Mouse (Mus musculus): ENCODE measurements around the gene Dnajc15.

Dnajc15 gene

DNA sequence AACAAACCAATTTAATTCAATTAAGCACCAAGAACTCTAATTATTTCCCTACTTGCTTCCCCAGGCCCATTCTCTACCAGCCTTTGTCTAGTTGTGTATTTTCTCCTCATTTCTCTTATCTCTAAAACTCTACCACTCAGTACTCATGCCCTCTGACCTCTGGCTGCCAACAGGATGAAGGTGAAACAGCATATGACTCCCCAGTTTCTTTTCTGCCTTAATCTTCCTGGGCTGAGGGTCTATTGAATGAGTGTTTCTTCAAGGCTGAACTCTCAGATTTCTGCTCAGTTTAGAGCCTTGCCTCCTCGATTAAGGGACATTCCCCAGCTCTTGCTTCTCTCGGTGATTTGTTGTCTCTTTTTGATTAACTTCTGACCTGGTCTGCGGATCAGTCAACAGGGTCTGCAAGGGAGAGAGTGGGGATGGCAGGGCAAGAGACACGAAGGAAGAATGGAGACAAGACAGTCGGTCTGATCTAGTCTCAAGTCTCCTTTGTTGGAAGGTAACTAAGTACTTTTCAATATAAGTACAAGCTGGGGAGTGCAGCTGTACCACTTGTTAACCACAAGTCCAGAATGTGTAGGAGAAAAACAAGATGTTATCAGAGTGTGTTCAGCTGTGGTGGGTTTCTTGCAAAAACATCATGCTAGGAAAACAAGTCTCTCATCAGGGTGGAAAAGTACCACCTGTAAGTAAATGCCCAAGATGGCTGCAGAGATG is 13.9 kb downstream of the Dnajc15 start:
- DNase-seq (ENCODE audit: low spot score): no peak

DNA sequence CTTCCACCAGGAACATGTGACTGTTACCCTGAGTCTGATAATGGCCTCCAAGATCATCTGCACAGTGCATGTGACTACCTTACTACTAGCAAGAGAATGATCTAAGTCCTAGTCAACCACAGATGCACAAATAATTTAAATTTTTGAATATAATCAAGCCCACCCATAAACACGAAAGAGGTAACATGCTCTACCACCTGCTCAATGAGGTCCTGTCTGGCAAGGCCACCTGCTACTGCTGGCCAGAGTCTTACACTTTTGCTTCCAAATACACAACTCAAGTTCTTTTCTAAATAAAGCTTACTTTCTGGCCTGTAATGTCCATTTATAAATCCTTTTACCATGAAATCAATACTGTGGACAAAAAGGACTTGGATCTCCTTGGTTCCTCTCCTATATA is 15.0 kb downstream of the Dnajc15 start:
- no peak for DNase-seq (ENCODE audit: low spot score)

DNA sequence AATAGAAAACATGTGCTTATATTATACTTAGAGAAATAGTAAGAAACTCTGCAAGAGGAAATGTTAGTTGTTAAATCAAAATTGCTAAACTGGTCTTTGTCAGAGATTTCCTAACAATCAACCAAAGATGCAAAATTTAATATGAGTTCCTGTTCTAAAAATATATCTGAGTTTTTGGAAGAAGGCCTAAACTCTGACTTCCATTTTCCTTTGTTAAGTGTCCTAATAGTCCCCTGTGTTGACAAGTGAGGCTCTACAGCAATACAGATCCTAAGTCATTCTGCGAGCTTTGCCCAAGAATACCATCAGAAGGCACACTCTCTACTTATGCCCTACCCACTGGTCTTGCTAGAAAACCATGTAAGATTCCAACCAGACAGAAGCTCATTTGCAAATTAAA is 21.0 kb downstream of the Dnajc15 start:
- DNase-seq (ENCODE audit: low spot score): no peak

GRCm38 (mm10) chr14:77849852-77850251 is 25.1 kb downstream of the Dnajc15 start:
- DNase-seq (ENCODE audit: low spot score): no peak

DNA sequence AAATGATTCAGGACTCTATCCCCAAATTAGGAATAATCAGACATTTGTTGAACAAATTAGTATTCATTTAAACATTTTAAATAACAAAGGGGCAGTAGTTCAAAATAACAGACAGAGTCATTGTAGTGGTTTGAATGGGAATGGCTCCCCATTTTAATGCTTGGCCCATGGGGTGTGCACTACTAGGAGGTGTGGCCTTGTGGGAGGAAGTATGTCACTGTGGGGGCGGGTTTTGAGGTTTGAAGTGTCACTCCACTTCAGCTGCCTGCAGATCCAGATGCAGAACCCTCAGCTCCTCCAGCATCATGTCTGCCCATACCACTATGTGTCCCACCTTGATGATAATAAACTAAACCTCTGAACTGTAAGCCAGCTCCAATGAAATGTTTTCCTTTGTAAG is 26.6 kb downstream of the Dnajc15 start:
- no peak for DNase-seq (ENCODE audit: low spot score)

DNA sequence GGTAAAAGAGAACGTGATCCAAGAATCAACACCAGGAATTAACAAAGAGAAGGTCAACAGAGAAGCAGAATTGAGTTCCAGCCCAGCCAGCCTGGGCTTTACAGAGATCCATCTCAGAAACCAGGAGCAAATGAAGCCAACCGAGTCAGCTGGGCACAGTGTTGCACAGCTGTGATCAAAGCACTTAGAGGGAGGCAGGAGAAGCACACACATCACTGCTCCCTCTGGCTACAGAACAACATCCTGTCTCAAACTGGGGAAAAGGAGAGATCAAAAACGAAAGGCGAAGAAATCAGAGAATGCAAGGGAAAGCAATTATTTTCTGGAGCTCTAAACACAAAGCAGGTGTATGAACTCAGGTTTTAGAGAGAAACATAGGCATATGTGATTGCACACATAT is 28.7 kb downstream of the Dnajc15 start:
- DNase-seq (ENCODE audit: low spot score): no peak

- DNase-seq (ENCODE audit: low spot score): no peak
These were observed 29.4 kb downstream of the Dnajc15 start for GRCm38 (mm10) chr14:77845479-77845878.

GRCm38 (mm10) chr14:77840574-77840973 is 34.4 kb downstream of the Dnajc15 start:
- no peak for DNase-seq (ENCODE audit: low spot score)

DNA sequence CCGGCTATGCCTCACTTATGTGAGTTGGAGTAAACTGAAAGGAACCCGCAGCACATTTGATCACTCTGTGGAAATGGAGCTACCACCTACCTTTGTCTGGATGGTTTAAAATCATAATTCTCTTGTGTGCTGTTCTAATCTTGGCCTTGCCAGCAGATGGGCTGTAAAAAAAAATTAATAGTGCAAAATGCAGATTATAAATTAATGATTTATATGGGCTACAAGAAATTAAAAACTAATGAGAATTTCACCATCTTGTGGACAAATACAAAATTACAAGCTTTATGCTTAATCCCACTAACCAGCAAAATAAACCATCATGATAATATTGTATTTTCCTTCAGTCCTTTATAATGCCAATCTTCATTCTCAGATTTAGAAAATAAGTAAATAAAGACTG is 34.8 kb downstream of the Dnajc15 start:
- DNase-seq (ENCODE audit: low spot score): no peak

DNA sequence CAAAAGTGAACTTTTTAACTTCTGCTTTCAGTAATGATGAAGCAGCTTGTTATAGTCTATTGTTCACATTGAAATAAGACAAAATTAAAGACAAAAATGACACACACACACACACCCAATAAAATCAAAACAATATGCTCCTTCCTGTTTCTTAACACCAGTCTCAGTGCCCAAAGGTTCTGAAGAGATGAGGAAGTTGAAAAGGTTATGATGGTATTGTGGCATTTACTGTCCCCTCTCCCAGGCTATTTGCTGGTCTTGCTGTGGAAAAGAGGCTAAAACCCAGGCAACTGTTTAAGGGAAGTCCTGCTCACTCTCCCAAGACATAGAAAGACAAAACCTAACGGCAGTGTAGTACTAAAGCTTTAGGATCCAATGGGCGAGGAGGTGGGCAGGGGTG is 38.1 kb downstream of the Dnajc15 start:
- DNase-seq (ENCODE audit: low spot score): no peak

DNA sequence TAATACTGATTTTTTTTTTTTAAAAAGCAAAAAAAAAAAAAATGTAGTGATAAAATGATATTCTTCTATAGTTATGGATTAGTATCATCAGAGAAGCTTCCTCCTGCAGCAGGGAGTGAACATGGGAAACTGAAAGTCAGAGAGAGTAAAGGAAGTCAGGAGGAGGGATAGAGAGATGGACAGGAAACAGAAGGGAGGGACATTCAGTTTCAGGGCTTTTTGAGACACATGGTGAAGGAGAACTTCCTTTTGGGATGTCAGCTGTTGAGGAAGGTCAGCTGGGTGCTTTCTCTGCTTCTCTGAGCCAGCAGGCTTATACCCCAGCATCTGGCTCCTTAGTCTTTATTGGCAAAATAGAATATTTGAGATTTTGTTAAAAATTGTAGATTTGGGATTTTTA is 42.6 kb downstream of the Dnajc15 start:
- DNase-seq (ENCODE audit: low spot score): no peak

DNA sequence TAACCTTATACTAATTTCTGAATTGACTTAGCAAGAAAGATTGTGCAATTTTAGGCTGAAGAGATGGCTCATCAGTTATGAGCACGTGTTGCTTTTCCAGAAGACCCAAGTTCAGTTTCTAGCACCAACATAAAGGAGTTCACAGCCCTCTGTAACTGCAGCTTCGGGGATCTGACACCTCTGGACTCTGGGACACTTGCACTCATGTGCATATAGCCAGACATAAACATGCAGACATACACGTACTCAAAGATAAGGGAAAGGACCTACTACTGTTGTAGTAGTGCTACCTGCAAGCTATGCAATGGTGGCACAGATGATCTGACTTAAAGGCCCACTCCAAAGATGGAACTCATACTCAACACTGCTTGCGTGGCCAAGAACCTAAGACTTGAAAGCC is 43.0 kb downstream of the Dnajc15 start:
- no peak for DNase-seq (ENCODE audit: low spot score)

DNA sequence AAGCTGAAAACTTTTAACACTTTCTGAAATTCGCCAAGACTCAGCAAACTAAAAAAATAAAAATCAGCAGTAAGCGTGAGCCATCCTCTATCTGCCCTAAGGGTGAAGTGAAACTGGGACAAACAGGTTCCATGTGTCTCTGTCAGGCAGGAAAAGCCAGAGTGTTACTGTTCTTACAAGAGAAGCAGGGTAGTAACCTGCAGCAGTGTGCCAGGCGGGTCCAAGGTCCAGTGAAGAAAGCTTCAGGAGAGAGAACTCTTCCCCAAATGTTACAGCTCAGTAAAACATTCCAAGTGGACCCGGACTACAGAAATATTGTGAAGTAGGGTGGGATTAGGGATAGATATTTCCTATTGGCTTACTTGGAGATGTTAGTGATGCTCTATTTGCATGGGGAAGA is 45.3 kb downstream of the Dnajc15 start:
- no peak for DNase-seq (ENCODE audit: low spot score)

DNA sequence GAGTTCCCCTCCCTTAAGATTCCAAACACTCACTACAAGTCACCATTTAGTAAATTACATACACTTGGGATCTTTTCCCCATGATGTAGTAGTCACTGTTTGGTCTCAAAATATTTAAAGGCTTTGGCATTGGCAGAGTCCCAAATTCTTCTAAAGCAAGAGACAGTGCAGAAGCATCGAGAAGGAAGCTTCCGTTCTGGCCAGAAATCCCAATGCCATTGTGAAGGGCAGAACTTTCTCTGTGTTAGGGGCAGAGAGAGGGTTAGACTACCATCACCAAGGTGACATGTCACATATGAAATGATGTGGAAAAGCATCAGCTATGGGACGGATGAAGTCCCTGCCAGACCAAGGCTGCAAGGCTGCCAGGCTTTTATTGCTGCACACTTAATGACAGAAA is 49.0 kb downstream of the Dnajc15 start:
- DNase-seq (ENCODE audit: low spot score): no peak

GRCm38 (mm10) chr14:77825121-77825520 is 49.8 kb downstream of the Dnajc15 start:
- no peak for DNase-seq (ENCODE audit: low spot score)

GRCm38 (mm10) chr14:77819841-77820240 is 55.1 kb downstream of the Dnajc15 start:
- DNase-seq (ENCODE audit: low spot score): no peak

DNA sequence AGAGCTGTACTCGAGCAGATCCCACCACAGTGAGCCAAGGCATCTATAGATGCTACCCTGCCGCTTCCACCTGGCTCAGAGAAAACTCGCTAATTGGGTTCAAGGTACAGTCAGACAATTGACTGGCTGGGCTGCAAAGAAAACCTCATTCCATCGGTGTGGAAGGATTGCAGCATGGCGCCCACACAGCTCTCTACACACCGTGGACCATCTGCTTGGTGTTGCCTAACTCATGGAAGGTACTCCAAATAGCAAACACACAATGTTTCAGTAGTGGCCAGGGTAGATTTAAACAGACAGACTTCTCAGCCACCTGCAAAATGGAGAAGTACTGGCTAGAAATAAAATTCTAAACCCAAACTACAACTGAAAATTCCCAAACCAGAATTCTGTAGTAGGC is 57.4 kb downstream of the Dnajc15 start:
- DNase-seq (ENCODE audit: low spot score): no peak

GRCm38 (mm10) chr14:77814935-77815334 is 60.0 kb downstream of the Dnajc15 start:
- DNase-seq (ENCODE audit: low spot score): peak; percentile 49

- no peak for DNase-seq (ENCODE audit: low spot score)
These were observed 62.0 kb downstream of the Dnajc15 start for GRCm38 (mm10) chr14:77812890-77813289.

GRCm38 (mm10) chr14:77811466-77811865 is 63.5 kb downstream of the Dnajc15 start:
- DNase-seq (ENCODE audit: low spot score): no peak

GRCm38 (mm10) chr14:77807836-77808235 is 67.1 kb downstream of the Dnajc15 start:
- DNase-seq (ENCODE audit: low spot score): no peak

DNA sequence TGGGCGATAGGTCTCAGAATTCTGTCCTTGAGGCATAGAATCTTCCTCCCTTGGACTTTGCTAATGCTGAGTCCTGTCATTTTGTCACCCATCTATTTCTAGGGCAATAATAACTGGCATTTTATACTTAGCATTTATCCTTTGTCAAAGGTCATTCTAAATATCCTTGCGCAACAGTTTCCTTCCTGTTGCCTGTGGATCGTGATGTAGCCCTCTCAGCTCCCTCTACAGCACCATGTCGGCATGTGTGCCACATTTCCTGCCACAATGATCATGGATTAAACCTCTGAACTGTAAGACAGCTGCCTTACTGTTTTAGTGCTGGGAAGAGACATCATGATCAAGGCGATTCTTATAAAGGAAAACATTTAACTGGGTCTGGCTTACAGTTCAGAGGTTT is 68.6 kb downstream of the Dnajc15 start:
- DNase-seq (ENCODE audit: low spot score): no peak

DNA sequence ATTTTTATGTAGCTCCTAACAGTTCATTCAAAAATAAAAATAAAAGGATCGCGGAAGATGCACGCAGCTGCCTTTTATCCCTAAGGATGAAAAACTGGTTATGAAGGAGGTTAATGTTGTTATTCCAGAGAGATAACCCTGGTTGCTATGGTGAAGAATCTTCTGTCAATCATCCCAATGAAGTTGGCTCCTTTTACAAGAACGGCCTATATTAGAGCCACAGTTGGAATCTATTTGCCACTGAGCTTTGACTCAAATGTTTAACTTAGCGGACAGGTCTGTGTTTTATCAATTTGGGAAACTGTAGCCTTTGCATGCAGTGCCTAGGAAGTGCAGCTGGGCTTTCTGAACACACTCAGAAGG is 72.7 kb downstream of the Dnajc15 start:
- no peak for DNase-seq (ENCODE audit: low spot score)

DNA sequence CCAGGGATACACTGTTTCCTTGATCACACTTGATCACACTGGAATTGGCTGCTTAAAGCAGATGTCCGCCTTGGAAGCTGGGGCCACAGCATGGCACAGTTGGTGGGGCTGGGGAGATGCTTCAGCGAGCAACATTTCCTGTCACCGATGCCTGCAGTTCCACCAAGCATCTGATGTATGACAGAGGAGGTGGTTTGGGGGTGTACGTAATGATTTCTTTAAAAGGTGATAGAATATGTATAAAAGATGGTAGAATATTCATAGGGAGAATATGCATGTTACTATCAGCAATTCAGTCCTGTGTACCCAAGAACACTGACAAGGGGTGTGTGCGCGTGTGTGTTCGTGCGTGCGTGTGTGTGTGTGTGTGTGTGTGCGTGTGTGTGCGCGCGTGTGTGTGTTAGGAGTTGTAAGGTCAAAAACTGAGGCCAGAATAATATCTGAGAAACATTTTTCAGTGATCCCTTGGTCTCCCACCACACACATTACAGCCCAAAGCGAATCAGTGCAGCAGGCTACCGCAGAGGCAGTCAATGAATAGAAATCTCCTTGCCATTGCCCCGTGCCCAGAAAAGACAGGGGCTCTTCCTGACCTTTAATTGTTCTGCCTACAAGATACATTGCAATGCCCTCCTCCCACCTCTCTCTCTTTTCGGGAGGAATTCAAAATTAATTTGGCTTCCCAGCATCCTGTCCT is 73.2 kb downstream of the Dnajc15 start:
- no peak for DNase-seq (ENCODE audit: low spot score)
